Mouse (Mus musculus): ENCODE measurements around the gene Mmp19. TPM values are rescaled to one million over a fixed set of nuclear protein-coding genes. Genes with fewer than 3 reads are reported as not detected.

The Mmp19 gene
- polyA plus RNA-seq, 1 experiment = 28.3 TPM

DNA sequence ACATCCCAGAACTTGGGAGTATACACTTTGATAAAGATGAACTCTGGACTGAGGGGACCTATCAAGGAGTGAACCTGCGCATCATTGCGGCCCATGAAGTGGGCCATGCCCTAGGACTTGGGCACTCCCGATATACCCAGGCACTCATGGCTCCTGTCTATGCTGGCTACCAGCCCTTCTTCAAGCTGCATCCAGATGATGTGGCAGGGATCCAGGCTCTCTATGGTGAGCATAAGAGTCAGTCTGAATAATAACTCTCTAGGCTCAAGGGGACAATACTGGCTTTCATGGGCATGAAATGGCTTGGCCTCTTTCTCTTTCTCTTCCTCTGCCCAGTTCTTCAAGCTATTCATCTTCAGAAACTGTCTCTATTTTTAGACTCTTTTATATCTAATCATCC lies 4.9 kb downstream of the Mmp19 start:
- Histone ChIP-seq H3K4me1 (ENCODE audit: control insufficient read depth, insufficient read depth, low read length) (peaks cover 18% of the 10 kb centered on the region), H3K4me3 (ENCODE audit: insufficient read depth, low read length) (no peak overlapping the region)
- TF ChIP-seq POLR2A (IDR thresholded peaks at IDR 0.05; ENCODE audit: borderline replicate concordance, low read depth, low read length) (no peak), CTCF (IDR thresholded peaks at IDR 0.05; ENCODE audit: low read depth, low read length) (no peak)

DNA sequence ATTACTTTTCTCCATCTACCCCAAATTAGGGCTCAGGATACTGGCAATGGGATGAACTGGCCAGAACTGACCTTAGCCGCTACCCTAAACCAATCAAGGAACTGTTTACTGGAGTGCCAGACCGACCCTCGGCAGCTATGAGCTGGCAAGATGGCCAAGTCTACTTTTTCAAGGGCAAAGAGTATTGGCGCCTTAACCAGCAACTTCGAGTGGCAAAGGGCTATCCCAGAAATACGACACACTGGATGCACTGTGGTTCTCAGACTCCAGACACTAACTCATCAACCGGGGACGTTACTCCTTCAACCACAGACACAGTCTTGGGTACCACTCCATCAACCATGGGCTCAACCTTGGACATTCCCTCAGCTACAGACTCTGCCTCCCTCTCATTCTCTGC lies 8.0 kb downstream of the Mmp19 start:
- no peak overlapping the region for H3K4me3 ChIP-seq (ENCODE audit: insufficient read depth, low read length)
- TF ChIP-seq POLR2A (IDR thresholded peaks at IDR 0.05; ENCODE audit: borderline replicate concordance, low read depth, low read length) = no peak
- no peak for TF ChIP-seq CTCF (IDR thresholded peaks at IDR 0.05; ENCODE audit: low read depth, low read length)
- H3K4me1 ChIP-seq (ENCODE audit: control insufficient read depth, insufficient read depth, low read length) = peaks cover 9% of the 10 kb centered on the region
- H3K27ac ChIP-seq (ENCODE audit: insufficient read depth, low read depth, low read length) = no peak overlapping the region

More for the DNA sequence above, 4.9 kb downstream of the Mmp19 start:
- H3K27ac ChIP-seq (ENCODE audit: insufficient read depth, low read depth, low read length) = no peak overlapping the region

DNA sequence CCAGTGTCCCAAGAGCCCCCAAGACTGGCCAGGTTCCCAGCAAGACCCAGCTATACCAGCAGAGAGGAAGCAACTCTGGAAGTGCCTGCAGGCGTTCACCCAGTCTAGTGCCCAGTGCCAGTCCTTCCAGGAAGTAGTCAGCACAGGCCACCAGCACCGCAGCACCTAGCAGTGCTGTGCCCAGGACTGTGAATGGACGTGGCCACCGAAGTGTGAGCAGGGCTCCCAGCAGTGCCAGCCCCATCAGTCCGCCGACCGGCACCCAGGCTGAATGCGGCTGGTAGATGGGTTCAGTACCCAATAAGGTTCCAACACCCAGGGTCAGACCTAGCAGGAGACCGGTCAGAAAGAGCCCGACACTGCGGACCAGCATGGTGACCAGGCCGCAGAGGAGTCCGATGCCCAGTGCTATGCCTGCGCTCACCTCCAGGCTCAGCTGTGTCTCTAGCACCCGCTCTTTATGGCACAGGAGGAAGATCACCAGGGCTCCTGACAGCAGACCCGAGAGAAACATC lies 11.3 kb downstream of the Mmp19 start:
- TF ChIP-seq POLR2A (IDR thresholded peaks at IDR 0.05; ENCODE audit: borderline replicate concordance, low read depth, low read length) = no peak
- no peak for TF ChIP-seq CTCF (IDR thresholded peaks at IDR 0.05; ENCODE audit: low read depth, low read length)

DNA sequence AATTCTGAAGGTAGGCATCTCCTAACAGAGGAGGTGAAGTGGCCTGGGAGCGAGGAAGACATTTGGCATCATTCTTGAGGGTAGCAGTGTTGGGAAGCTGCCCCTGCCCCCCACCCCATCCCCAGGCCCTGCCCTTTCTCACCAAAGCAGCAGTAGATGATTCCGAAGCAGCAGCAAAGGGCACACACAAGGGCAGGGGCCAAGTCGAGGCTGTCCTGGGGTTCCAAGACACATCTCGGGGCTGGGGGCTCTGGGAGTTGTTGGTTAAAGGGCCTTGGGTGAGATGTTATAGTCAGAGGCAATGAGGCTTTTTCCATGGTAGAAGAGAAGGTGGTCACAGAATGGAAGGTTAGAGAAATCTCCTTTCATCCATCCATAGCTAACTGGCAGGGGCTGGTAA lies 12.2 kb downstream of the Mmp19 start:
- no peak overlapping the region for H3K4me3 ChIP-seq (ENCODE audit: insufficient read depth, low read length)
- TF ChIP-seq POLR2A (IDR thresholded peaks at IDR 0.05; ENCODE audit: borderline replicate concordance, low read depth, low read length) (no peak), CTCF (IDR thresholded peaks at IDR 0.05; ENCODE audit: low read depth, low read length) (no peak)
- H3K27ac ChIP-seq (ENCODE audit: insufficient read depth, low read depth, low read length) = no peak overlapping the region
- peaks cover 22% of the 10 kb centered on the region for H3K4me1 ChIP-seq (ENCODE audit: control insufficient read depth, insufficient read depth, low read length)

More for the DNA sequence above, 11.3 kb downstream of the Mmp19 start:
- no peak overlapping the region for H3K4me3 ChIP-seq (ENCODE audit: insufficient read depth, low read length)
- no peak overlapping the region for H3K27ac ChIP-seq (ENCODE audit: insufficient read depth, low read depth, low read length)
- H3K4me1 ChIP-seq (ENCODE audit: control insufficient read depth, insufficient read depth, low read length) = peaks cover 14% of the 10 kb centered on the region

DNA sequence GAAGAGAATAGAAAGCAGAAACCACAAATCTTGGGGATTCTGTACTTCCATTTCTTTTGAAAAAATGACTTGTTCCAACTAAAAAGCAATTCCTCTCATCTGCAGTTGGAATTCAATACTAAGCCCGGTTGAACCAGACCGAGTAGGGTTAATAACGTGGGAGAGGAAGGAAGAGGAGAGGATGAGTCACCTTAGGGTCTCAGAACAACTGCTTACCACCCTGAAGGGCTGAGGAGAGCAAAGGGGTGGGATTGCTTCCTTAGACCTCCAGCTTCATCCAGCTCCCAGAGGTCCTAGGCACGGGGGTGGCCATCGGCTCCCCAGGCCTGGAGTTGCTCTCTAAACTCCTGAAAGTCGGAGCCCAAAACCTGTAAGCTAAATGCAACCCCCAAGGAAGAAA lies 12.7 kb downstream of the Mmp19 start:
- Histone ChIP-seq H3K27ac (ENCODE audit: insufficient read depth, low read depth, low read length) (peak overlapping the region; percentile 36), H3K4me1 (ENCODE audit: control insufficient read depth, insufficient read depth, low read length) (peaks cover 23% of the 10 kb centered on the region), H3K4me3 (ENCODE audit: insufficient read depth, low read length) (peak overlapping the region; percentile 76)
- TF ChIP-seq POLR2A (IDR thresholded peaks at IDR 0.05; ENCODE audit: borderline replicate concordance, low read depth, low read length) (no peak), CTCF (IDR thresholded peaks at IDR 0.05; ENCODE audit: low read depth, low read length) (no peak)

DNA sequence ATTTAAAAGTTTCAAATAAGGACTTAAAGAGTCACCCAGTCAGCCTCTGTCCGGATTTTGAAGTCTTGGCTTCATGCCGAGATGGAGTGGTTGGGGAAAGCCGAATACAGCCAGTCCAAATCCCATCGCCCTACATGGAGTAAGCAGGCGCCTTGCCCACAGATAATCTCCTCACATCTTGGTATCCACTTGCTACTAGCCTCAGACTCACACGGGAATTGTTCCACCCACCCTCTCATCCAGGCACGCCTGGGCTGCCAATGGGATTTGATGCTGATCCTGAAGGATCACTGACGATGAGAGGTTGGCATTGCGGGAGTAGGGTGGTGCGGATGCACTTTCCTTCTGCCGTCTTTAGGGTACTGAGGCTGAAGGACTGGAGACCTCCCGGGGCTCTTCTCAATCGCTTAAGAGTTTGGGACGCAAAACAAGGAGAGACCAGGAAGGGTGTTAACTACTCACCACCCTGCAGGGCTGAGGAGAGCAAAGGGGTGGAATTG lies 13.1 kb downstream of the Mmp19 start, which contains the start of gene Dnajc14:
TSS of gene Dnajc14 (plus strand) at position 292 of the 500 bp plus-strand sequence.
- TF ChIP-seq CTCF (IDR thresholded peaks at IDR 0.05; ENCODE audit: low read depth, low read length) = no peak
- TF ChIP-seq POLR2A (IDR thresholded peaks at IDR 0.05; ENCODE audit: borderline replicate concordance, low read depth, low read length) = no peak
- H3K27ac ChIP-seq (ENCODE audit: insufficient read depth, low read depth, low read length) = peak within 1 kb of the TSS; percentile 71
- peaks cover 27% of the 10 kb centered on the region for H3K4me1 ChIP-seq (ENCODE audit: control insufficient read depth, insufficient read depth, low read length)
- peak within 1 kb of the TSS; percentile 76 for H3K4me3 ChIP-seq (ENCODE audit: insufficient read depth, low read length)

DNA sequence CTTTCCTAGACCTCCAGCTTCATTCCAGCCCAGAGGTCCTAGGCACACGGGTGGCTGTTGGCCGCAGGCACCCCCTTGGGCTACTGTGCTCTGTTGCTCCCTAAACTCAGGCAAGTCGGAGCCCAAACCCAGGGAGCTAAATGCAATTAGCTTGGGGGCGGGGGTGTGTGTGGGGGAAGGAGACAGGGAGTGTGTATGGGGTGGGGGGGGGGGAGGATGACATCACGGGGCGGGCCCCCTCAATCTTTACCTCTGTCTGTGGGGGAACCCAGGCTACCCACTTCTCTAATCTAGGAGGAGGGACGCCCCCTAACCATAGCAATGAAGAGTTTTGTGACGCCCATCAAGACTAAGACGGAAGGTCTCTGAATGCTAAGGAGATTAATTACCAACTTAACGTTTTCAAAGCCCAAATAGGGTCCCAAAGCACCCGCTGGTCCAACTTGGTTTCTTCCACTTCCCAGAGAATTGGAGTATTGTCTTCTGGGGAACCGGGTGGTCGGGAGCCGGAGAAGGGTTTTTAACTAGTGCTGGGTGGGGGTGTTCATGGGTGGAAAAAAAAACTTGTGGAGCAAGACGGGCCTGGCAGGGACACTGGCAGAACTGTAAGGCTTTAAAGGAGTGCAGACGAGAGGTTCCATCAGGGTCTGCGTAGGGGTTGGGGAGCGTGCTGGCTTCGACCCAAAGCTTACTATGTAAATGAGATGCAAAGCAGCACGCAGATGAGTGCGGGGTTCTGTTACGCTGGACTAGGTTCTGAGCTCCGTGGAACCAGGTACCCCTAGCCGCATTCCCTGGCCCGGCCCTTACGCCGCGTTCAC lies 13.8 kb downstream of the Mmp19 start, which contains the start of gene Tmem198b:
TSS of gene Tmem198b (minus strand) at position 100 of the 821 bp plus-strand sequence.
- H3K4me3 ChIP-seq (ENCODE audit: insufficient read depth, low read length) = peak within 1 kb of the TSS; percentile 76
- H3K4me1 ChIP-seq (ENCODE audit: control insufficient read depth, insufficient read depth, low read length) = peaks cover 29% of the 10 kb centered on the region
- peak within 1 kb of the TSS; percentile 71 for H3K27ac ChIP-seq (ENCODE audit: insufficient read depth, low read depth, low read length)
- TF ChIP-seq POLR2A (IDR thresholded peaks at IDR 0.05; ENCODE audit: borderline replicate concordance, low read depth, low read length) (no peak), CTCF (IDR thresholded peaks at IDR 0.05; ENCODE audit: low read depth, low read length) (no peak)

DNA sequence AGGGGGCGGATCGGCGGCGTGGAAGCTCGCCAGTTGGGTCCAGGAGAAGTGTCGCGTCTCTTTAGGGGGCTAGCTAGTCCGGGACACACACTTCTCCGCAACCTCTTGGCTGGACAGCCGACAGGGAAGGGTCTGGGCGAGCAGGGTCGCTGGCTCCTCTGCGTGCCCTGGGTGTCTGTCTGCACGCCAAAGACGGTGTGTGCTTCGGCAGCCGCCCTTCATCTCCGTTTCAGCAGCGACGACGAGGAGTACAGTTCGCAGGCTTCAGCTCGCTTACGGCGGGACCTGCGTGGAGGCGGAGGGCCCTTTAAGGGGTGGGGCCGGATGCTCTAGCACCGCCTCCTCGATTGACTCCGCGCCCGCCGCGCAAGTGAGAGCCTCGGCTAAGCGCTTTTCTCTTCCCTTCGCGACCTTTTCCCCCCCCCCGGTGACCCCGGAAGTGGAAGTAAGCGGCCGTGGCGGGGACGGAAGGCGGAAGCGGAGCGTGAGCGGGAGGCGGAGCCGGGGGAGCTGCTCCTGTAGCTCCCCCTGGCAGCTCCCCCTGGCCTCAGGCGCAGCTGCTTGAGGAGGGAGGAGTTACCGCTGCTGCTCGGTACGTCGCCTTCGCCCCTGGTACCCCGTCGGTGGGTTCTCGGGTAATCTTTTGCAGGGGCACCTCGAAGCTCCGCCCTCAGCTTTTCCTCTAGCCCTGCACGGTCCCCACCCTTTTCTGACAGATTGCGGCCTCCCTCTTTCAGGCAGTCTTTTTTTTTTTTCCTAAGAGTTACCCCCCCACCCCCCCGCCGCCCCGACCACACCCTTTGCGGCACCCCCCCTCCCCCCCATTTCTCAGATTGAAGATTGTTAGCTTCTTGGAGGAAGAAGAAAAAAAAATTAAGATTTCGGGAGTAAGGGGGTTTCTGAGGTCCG lies 14.6 kb downstream of the Mmp19 start:
- TF ChIP-seq POLR2A (IDR thresholded peaks at IDR 0.05; ENCODE audit: borderline replicate concordance, low read depth, low read length) (peak; percentile 79; the same call in 1 of the 2 replicates), CTCF (IDR thresholded peaks at IDR 0.05; ENCODE audit: low read depth, low read length) (no peak)
- Histone ChIP-seq H3K4me3 (ENCODE audit: insufficient read depth, low read length) (peak overlapping the region; percentile 84), H3K4me1 (ENCODE audit: control insufficient read depth, insufficient read depth, low read length) (peaks cover 29% of the 10 kb centered on the region), H3K27ac (ENCODE audit: insufficient read depth, low read depth, low read length) (peak overlapping the region; percentile 86)

DNA sequence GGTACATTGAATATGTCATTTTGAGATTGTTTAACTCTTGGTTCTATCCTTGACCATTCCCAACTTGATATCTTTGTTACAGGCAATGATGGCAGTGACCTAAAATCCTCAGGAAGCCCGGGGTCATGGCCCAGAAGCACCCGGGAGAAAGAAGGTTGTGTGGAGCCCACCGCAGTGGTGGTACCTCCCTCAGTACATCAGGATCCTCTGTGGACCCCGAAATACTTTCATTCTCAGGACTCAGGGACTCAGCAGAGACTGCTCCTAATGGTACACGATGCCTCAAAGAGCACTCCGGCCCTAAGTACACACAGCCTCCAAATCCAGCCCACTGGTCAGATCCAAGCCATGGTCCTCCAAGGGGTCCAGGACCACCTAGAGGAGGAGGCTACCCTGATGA lies 15.4 kb downstream of the Mmp19 start:
- Histone ChIP-seq H3K4me3 (ENCODE audit: insufficient read depth, low read length) (peak overlapping the region; percentile 84), H3K27ac (ENCODE audit: insufficient read depth, low read depth, low read length) (no peak overlapping the region), H3K4me1 (ENCODE audit: control insufficient read depth, insufficient read depth, low read length) (peaks cover 29% of the 10 kb centered on the region)
- TF ChIP-seq POLR2A (IDR thresholded peaks at IDR 0.05; ENCODE audit: borderline replicate concordance, low read depth, low read length) (no peak), CTCF (IDR thresholded peaks at IDR 0.05; ENCODE audit: low read depth, low read length) (no peak)

Measured in bone marrow macrophage, adult 2 months (primary cell).